Mouse (Mus musculus): ENCODE results near the gene Pdzd3.
"Not testable (repeated sequence)": the region's sequence is repeated elsewhere in the genome, so short reads cannot be mapped to it uniquely, and the experiment has no call there.

Pdzd3 gene

GRCm38 (mm10) chr9:44251314-44251713 lies at the start of gene Pdzd3:
Gene Pdzd3 (minus strand): TSS chr9:44251471.
- no peak for DNase-seq (ENCODE audit: low spot score in 2 of 2)

- DNase-seq (ENCODE audit: low spot score in 2 of 2): not testable (repeated sequence)
Observed at GRCm38 (mm10) chr9:44300001-44300400, 48.7 kb upstream of the Pdzd3 start.

- DNase-seq (ENCODE audit: low spot score in 2 of 2): peak; percentile 47 to 67
Observed at GRCm38 (mm10) chr9:44292490-44292889, 41.2 kb upstream of the Pdzd3 start.

DNA sequence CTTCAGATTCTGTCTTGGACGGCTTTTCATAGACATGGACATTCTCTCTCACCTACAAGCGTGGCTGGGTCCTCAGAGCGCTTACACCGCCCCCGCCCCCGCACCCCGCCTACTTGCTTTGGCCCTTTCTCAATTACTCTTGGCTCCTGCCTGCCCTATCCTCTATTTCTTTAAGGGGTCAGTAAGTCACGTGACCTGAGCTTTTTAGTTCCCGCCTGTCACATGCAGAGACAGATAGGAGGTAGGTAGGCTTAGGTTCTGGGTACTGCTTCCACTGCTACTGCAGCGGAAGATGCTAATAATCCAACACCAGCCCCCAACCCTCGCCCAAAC lies 37.7 kb upstream of the Pdzd3 start:
- DNase-seq (ENCODE audit: low spot score in 2 of 2): no peak

DNA sequence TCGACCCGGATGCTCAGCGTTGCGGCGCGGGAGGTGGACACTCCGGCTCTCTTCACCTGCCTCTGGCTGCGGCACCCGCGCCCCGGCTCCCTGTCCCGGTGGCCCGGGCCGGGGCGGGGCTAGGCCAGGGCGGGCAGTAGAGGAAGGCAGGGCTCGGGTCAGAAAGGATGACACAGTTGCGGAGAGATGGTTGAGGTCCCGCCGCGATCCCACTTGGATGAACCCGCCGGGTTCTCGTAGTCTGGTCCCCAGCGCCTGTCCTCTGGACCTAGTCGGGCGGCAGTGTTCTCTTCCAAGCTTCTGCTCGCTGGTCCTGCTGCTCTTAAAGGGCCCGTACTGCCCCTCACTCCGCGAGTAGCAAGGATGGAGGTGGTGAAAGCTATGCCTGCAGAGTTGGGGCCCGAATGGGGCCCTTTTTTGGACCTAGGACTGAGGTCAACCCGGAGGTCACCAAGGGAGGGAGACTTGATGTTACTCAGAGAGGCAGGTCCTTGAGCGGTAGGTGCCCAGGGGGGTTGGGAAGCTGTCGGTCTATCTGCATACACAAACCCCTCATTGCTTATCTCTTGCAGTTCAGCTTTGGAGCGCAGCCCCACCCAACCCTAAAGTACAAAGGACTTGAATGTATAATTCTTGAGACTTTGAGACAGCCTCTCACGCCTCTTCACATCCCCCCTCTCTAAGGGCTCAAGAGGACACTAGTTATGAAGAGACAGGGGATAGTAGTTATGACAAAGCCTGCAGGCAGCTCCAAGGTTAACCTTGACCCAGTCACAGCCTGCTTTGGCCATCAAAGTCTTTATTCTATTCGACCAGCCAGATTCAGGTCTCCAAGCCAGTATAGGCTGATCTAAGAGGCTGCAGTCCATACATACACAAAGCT lies 37.0 kb upstream of the Pdzd3 start, which contains the start of gene Abcg4:
Abcg4 (minus strand) TSS at position 540 of the 883 bp plus-strand sequence.
- DNase-seq (ENCODE audit: low spot score in 2 of 2): no peak

- DNase-seq (ENCODE audit: low spot score in 2 of 2): no peak
Observed at GRCm38 (mm10) chr9:44287401-44288075, 36.3 kb upstream of the Pdzd3 start.

GRCm38 (mm10) chr9:44287003-44287400 lies 35.7 kb upstream of the Pdzd3 start:
- no peak for DNase-seq (ENCODE audit: low spot score in 2 of 2)

DNA sequence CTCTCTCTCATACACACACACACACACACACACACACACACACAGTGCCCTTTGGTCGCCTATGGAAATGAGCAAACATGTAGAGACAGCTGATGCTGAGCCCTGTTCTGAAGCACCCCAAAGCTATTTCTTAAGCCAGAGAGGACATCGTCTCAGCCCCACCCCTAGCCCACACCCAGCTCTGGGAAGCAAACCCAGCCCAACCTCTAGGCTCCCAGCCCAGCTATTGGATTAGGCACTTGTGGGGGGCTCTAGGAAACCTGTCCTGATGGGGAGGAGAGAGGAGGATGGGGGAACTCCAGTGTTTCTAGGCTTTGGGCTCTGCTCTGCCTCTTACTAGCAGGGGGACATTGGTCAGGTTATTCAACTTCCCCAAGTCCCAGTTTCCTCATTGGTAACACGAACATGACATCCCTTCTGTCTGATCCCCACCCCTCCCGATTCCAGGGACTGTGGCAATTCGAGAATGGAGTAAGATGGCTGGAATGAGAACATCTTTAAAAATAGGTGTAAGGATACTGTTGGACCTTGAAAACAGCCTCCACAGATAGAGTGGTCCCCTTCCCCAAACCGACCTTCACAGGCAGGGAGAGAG lies 35.1 kb upstream of the Pdzd3 start:
- DNase-seq (ENCODE audit: low spot score in 2 of 2): no peak

DNA sequence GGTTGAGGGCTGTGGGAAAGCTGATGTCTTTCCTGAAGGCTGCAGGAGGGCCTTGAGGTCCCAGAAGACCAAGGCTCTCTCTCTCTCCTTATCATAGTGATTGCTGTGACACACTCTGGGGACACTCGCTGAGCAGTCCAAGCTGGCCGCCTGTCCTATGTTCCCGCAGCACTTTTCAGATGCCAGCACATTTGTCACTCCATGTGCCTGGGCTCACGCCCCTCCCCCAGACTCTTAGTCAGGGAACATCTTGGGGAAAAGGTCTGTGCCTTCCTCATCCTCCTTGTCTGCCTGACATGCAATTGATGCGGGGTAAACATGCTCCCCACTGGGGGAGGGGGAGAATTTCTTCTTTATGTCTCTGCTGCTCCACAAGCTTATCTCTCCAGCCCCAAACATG lies 31.9 kb upstream of the Pdzd3 start:
- DNase-seq (ENCODE audit: low spot score in 2 of 2): no peak

- DNase-seq (ENCODE audit: low spot score in 2 of 2): no peak
Observed at GRCm38 (mm10) chr9:44269973-44270372, 18.7 kb upstream of the Pdzd3 start.

DNA sequence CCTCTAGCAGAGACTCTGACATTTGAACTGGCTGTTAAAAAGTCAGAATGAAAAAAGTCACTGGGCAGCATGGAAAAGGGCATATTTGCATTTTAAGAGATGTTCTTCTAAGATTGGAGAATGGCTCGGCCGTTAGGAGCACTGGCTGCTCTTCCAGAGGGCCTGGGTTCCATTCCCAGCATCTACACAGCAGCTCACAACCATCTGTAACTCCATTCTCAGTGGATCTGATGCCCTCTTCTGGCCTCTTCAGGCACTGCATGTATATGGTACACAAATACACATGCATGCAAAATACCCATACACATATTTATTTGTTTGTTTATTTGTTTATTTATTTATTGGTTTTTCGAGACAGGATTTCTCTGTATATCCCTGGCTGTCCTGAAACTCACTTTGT lies 17.8 kb upstream of the Pdzd3 start:
- DNase-seq (ENCODE audit: low spot score in 2 of 2): peak in 1 of 2 experiments; percentile 53

DNA sequence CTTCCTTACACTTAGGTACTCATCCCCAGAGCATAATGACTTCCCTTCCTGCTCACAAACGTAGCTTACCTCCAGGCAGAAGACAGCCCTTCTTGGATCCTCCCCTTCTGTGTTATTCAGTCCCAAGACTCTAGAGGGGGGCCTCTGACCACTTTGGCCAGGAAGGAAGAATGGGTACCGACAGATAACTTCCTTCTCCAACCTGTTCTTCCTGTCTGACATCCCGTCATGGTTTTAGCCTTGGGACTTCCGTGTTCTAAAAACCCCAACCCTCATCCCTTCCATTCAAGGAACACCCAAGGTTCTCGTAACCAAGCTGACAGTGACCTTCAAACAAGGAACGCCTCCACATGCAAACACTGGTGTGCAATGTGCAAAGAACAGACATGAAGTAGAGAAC lies 17.2 kb upstream of the Pdzd3 start, which contains the start of gene Nlrx1:
Nlrx1 (minus strand) TSS at position 168 of the 400 bp plus-strand sequence.
- no peak for DNase-seq (ENCODE audit: low spot score in 2 of 2)

- peak; percentile 79 to 87 for DNase-seq (ENCODE audit: low spot score in 2 of 2)
Observed at GRCm38 (mm10) chr9:44268027-44268360, 16.7 kb upstream of the Pdzd3 start.

DNA sequence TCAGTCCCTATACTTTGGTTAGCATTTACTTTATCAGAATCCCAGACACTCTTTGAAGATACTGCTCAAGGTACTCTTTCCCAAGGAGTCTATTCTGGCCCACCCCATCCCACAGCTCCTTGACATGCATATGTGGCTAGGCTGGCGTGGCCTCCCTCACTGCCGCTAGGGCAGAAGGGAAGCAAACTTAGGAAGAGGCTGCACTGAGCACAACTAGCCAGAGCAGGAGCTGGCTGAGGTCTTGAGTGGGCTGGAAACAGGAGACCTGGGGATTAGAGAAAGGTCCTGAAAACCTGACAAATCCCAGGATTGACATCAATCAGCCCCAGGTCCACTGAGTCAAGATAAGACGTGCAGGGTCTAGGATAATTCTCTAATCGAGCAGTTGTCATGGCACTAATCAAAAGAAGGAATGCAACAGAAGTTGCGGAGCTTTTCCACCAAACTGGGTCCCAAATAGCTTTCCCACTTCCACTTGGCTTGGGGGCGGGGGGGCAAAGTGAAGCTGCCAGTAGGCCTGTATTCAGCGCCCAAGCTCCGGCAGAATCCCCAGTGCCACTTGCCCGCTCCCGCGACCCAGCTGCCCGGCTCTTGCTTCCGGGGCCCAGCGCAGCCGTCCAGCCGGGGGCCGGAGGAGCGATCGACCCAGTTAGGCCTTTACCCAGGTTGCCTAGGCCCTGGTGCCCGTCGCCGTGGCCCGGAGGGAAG lies 16.2 kb upstream of the Pdzd3 start:
- DNase-seq (ENCODE audit: low spot score in 2 of 2): no peak

GRCm38 (mm10) chr9:44266478-44267226 lies 15.4 kb upstream of the Pdzd3 start:
- DNase-seq (ENCODE audit: low spot score in 2 of 2): no peak

DNA sequence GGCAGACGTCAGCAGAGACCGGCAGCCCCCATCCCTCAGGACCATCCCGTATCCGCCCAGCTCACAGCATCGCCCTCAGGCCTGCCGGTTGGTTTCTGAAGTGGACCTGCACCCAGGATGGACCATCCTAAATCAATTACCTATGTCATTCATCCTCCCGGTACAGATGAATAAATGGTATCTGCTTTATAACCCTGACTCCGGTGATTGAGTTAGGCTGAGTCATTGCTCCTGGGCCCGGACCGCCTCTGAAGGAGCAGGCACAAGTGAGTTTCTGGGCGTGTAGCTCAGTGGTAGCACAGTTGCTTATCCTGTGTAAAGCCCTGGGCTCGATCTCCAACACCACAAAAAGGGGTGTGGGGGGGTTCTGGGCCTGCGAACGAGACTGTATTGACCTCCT lies 10.1 kb upstream of the Pdzd3 start:
- DNase-seq (ENCODE audit: low spot score in 2 of 2): no peak

GRCm38 (mm10) chr9:44259014-44259413 lies 7.7 kb upstream of the Pdzd3 start:
- DNase-seq (ENCODE audit: low spot score in 2 of 2): no peak

DNA sequence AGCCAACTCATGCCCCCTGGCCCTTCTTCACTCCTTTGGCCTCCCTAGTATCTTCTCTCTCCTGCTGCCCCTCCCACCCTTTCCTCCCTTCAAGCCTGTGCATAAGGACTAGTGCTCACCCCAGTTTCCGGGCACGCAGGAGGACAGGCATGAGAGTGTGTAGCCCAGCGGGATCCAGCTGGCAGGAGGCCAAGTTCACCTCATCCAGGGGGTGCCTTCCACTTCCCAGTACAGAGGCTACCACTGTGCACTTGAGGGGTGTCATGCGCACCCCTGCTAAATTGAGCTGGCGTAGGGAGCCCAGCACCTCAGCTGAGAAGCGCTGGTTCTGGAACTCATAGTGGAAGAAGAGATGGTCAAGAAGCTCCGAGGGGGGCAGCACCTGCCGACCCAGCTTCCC lies 4.9 kb upstream of the Pdzd3 start:
- DNase-seq (ENCODE audit: low spot score in 2 of 2): no peak

DNA sequence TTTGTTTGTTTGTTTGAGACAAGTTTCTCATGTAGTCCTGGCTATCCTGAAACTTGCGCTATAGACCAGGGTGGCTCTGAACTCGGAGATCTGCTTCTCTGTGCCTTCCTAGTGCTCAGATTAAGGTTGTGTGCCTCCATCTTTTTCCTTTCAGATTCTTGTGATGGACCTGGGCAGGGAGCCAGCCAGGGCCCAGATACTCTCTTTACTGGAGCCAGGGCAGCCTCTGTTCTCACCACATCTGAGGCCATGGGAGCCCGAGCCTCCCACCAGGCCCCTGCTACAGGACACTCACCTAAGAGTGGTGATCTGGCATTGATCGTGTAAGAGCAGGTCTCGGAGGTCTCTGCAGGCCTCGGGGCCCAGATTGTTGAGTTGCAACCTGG lies 3.9 kb upstream of the Pdzd3 start:
- DNase-seq (ENCODE audit: low spot score in 2 of 2): no peak

DNA sequence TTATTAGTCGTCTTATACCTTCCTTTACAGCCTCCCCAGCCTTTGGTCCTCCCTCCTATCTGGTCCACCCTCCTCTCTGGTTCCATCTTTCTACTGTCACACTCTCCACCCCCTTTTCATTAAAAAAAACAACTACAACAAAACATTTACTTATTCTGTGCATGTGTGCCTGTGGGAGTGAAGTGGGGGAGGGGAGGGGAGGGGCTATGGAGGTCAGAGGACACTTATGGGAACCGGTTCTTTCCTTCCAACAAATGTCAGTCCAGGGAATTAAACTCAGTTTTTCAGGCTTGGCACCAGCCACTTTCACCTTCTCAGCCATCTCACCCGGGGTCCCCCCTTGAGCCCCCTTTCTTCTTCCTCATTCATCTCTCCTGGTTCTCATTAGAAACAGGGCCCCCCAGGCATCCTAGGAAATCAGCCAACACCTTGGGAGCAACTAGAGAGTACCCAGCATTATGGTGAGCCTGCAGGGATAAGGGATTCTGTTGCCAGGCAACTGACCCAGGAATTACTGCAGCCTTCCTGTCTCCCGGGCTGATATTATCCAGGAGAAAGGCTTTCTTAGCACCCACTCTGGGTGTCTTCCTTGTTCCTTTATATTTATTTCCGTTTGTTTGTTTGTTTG lies 3.4 kb upstream of the Pdzd3 start:
- no peak for DNase-seq (ENCODE audit: low spot score in 2 of 2)

- DNase-seq (ENCODE audit: low spot score in 2 of 2): peak; percentile 60 to 70
Observed at GRCm38 (mm10) chr9:44253441-44253840, 2.2 kb upstream of the Pdzd3 start.

Data from thymus, postnatal 10 days (tissue).